Mouse (Mus musculus) heart, adult 8-10 months (tissue): ENCODE results near the gene Nip7. TPM values are rescaled to one million over a fixed set of nuclear protein-coding genes. Genes with fewer than 3 reads are reported as not detected.
A peak's percentile ranks its signal among the peaks of the same experiment; 100 is the strongest.
"Not testable (repeated sequence)": the region's sequence is repeated elsewhere in the genome, so short reads cannot be mapped to it uniquely, and the experiment has no call there.

ENCODE experiments used
- DNase-seq: peaks from one replicate; pipeline ENCODE4 v3.0.0; 2022; ENCODE audit warnings: low spot score
- total RNA-seq, 4 experiments: library from RNA; stranded (reverse); gene quantifications; 2 replicates each; pipeline ENCODE4 v1.2.4; 2022

Nip7 gene
- 10 to 100 TPM; 24.8 to 28.1 (median 26.1) TPM for total RNA-seq

- peak; percentile 98 for DNase-seq
Observed at GRCm38 (mm10) chr8:107056076-107056972, at the start of gene Nip7, which contains the start of gene Cog8. Nip7 (plus strand) TSS chr8:107056877. Cog8 (minus strand) TSS chr8:107056689.

DNA sequence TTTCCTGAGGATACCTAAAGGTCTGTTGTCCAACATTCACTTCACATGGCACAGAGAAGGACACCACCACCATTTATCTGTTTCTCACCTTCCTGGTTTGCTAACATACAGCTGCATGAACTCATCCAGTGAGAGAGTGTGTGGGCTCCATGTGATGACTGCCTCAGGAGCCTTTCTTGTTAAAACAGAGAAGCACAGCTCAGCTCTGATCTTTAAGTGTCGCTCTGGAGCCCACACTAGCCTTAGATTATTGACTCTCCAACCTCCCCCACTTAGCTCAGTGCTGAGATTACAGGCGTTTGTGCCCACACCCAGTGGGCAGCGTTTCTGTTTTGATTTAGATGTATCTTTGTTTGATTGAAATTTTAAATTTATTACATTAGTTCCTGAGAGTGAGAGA lies 48.9 kb upstream of the Nip7 start:
- DNase-seq = no peak

DNA sequence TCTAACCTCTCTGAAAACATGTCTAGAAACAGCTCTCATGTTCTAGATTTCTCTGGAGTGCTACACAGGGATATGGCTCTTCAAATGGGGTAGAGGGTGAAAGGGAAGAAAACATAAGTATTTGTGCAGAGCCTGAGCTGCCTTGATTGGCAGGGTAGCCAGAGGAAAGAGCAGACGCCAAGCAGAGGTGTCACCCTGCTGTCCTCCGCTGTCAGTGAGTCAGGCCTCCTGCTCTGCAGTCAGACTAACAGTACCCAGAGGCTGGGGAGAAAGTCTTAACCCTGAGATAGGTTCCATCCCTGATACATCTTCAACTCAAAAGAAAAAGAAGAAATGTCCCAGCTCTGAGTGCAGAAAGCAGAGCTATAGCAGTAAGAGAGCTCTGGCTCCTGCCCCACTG lies 44.0 kb upstream of the Nip7 start:
- no peak for DNase-seq

- DNase-seq = no peak
Observed at GRCm38 (mm10) chr8:107014915-107015314, 41.8 kb upstream of the Nip7 start.

- DNase-seq = no peak
Observed at GRCm38 (mm10) chr8:107023479-107023878, 33.2 kb upstream of the Nip7 start.

DNA sequence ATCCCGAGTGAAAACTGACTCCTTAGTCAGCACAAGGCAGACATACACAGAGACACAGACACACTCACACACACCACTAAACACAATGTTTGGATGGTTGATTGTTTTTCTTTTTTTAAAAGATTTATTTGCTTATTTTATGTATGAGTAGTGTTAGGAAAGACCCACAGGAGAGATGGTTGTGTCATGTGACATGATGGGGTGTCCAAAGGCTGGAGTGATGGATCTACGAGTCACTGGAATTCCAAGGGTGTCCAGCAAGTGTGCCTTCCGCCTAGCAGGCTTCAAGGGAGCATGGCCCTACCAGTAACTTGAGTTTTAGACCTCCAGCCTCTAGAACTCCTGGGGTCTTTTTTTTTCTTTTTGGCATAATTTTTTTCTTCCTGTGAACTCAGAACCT lies 27.4 kb upstream of the Nip7 start:
- no peak for DNase-seq

- no peak for DNase-seq
Observed at GRCm38 (mm10) chr8:107030058-107030457, 26.6 kb upstream of the Nip7 start.

DNA sequence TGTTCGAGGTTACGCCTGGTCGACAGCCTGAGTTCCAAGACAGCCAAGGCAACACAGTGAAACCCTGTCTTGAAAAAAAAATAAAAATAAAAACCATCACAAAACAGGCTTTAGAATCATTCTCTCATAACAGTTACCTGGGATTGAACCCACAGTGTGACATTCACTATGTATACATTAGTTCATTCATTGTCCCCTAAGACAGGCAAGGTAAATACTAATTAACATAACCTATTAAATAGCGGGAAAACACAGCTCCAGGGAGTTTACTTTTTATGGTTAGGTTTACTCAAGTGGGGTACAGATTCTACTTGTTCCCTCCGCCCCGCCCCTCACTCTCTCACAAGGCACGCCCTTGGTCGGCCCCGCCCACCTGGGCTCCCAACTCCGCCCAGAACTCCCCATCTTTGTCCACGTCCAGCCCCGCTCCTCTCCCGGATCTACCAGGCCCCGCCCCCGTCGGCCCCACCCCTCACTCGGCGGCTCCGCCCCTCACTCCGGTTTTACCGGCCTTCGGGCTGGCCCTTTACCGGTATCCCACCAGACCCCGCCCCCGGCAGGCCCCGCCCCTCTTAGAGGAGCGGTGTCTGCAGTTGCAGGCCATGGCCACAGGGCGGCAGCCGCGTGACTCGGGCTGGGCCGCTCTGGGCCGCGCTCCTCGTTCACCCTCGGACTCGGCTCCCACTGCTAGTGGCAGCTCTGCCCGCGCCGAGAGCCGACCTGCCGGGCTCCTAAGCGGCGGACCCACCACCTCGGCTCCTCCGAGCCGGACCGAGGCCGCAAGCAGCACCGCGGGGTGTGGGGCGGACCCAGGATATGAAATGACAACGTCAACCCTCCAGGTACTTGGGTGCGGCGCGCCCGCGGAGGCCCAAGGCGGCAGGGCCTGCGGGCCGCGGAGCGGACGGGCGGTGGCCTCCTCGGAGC lies 25.8 kb upstream of the Nip7 start, which contains the start of gene Vps4a:
Gene Vps4a, plus strand, starts transcription at position 573 of the 927 bp plus-strand sequence.
- peak; percentile 94 for DNase-seq

- no peak for DNase-seq
Observed at GRCm38 (mm10) chr8:107031577-107032090, 25.0 kb upstream of the Nip7 start.

DNA sequence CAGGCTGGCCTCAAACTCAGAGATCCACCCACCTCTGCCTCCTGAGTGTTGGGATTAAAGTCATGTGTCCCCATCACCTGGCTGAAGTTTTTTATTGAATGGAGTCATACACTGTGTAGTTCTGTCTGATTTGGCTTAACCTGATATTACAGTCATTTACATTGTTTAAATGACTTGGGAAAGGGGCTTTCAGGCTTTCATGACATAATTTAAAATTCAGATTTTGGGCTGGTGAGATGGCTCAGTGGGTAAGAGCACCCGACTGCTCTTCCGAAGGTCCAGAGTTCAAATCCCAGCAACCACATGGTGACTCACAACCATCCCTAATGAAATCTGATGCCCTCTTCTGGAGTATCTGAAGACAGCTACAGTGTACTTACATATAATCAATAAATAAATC lies 23.1 kb upstream of the Nip7 start:
- DNase-seq = not testable (repeated sequence)

DNA sequence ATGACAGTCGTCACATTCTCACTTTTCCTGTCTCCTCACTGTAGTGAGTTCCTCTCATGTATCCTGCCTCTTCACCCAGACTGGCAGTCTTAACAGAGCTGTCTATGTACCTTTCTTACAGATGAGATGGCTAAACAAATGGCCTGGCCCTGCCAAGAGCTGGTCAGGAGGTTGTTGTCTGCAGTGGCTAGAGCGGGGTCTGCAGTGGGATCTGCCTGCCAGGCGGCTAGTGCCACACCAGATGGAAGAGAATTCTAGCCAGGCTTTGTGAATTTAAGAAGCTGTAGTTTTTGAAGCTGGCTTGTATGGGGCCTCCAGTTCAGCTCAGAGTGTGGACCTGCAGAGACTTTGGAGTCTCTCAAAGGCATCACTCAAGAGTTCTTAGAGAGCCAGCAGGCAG lies 21.0 kb upstream of the Nip7 start:
- DNase-seq = no peak

DNA sequence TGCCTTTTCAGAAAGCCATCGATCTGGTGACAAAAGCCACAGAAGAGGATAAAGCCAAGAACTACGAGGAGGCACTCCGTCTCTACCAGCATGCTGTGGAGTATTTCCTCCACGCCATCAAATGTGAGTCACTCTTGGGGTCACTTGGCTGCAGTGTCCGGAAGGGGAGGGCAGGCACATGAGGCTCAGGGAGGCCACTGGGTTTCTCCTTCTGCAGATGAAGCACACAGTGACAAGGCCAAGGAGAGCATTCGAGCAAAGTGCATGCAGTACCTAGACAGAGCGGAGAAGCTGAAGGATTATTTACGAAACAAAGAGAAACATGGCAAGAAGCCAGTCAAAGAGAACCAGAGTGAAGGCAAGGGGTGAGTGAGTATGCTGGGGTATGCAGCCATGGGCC lies 20.1 kb upstream of the Nip7 start:
- DNase-seq = no peak

DNA sequence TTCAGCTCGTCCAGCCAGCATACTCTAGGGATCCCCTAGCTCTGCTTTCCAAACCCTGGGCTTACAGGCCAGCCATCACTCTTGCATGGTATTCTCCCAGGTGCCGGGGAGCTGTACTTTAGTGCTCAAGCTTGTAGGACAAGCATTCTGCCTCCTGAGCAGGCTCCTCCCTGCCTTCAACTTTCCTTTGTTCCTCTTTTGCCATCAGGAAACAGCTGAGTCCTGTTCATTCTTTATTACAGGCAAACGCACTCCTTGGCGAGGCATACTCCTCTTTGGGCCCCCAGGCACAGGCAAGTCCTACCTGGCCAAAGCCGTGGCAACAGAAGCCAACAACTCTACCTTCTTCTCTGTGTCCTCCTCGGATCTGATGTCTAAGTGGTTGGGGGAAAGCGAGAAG lies 16.0 kb upstream of the Nip7 start:
- DNase-seq = no peak

GRCm38 (mm10) chr8:107045478-107045877 lies 11.2 kb upstream of the Nip7 start:
- DNase-seq = no peak

DNA sequence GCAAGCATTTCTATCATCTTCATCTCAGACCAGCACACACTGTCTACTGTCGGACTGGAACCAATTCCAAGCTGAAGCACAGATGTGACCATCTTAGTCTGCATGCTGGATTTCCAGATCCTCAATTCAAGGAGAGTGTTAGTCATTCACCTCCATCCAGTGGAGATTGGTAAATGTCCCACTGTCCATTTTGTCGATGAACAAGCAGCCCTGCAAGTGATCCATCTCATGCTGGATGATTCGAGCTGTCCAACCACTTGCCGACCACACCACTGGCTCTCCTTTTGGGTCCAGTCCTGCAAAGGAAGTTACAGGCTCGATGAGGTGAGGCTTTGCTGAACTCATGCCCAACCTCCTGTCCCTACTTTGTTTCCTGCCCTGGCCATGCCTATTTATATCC lies 9.7 kb upstream of the Nip7 start:
- no peak for DNase-seq

DNA sequence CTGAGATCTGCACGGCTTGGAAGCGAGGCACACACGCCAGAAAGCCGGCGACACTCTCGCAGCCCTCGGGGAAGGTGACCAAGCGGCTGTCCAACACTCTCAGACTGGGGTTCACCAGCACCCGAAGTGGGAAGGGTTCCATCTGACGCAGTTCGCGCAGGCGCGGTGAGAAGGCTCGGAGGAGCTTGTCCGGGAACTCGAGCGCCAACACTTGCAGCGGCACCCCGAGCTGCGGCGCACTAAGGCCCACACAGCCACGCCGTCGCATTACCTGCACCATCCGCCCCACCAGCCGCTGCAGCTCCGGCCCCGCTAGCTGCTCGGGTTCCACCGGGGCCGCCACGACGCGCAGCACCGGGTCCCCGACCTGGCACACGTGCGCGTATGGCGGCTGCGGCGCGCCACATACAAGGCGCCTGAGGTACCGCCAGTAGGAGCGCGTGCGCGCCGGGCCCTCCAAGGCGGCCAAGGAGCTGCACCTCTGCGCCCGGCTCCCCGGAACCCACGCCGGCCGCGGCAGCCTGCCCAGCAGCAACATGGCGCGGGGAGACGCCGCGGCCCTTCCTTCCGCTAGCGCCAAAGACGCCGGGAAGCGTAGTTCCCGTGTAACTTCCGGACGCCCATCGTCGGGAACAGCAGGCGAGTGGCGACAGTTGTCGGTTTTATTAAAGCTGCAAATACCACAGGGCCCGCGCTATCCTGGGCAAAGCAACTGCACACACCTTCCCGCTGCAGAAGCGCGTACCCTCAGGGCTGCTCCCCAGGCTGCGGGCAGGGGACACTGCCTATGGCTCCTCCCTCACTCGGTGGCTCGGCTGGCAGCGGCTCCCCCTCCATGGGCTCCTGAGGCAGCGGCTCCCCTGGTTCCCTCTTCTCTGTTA lies 8.4 kb upstream of the Nip7 start, which contains the start of gene Pdf:
Gene Pdf, minus strand, starts transcription at position 554 of the 881 bp plus-strand sequence.
- DNase-seq = peak; percentile 80

DNA sequence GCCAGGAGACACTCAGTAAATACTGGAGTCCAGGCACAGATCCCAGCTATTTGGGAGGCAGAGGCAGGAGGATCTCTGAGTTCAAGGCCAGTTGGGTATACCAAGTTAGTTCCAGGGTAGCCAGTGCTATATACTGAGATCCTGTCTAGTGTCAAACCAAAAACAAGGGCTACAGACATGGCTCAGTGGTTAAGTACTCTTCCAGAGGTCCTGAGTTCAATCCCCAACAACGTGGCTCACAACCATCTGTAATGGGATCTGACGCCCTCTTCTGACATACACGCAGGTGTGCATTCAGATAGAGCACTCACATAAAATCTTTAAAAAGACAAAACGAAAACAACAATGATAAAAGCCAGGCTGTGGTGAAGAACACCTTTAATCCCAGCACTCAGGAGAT lies 7.2 kb upstream of the Nip7 start:
- no peak for DNase-seq

DNA sequence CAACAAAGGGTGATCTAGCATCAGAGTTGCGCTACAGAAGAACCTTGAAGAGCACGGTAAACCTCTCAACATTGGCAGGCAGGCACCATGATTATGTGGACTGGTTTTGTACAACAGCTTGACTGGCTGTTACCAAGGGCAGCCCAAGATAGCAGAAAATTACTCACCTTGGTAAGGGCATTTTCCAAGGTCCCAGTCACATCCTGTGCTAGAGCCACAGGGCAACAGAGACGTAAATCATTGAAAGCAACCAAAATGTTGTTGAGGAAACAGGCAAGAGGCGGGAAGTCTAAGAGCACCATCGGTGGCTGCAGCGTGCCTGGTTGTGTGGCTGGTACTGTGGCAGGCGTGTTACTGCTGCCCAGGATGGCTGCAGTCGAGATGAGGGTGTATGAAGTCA lies 4.6 kb upstream of the Nip7 start:
- DNase-seq = no peak

- DNase-seq = no peak
Observed at GRCm38 (mm10) chr8:107056973-107057369, 294 bp downstream of the Nip7 start.

DNA sequence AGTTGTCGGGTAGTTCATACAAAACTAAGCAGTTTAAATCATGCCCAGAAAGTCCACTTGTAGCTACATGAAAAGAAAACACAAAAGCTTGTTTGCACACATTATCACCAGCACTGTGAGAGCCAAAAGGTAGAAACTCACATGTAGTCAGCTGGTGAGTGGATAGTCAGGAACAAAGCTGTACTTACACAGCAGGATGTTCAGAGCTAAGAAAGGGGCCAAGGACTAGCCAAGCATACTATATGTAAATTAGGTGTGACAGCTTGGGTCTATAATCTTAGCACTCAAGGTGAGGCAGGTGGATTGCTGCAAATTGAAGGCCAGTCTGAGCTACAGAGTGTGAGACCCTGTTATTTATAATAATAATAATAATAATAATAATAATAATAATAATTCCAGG lies 5.9 kb downstream of the Nip7 start:
- DNase-seq = no peak
